Mouse (Mus musculus) cerebellum, postnatal 4 days (tissue): Measurements from ENCODE around the gene Olfr918.

ENCODE experiments used
- DNase-seq, 2 experiments: peaks; one replicate each; pipeline ENCODE4 v3.0.0; 2022; ENCODE audit warnings: low spot score in 2 of 2, mixed read lengths in 1 of 2

Olfr918 gene

DNA sequence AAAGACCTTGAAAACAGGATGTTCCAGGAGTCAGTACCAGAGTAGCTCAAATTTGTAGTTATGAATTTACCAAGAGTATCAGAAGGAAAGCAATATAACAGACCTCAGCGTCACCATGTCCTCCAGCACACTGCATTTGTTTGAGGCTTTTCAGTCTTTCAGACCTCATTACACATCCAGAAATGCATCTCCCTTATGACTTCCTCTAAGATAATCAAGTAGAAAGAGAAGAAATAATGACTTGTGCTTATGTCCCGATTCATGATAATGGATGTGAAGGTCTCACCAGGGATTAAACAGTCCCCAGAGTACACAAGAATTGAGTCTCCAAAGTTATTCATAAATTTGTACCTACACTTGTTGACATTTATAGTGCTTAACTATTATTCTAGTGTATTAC, at the start of gene Olfr918:
TSS of gene Olfr918 (minus strand) at position 101 of the 400 bp plus-strand sequence.
- DNase-seq: no peak

DNA sequence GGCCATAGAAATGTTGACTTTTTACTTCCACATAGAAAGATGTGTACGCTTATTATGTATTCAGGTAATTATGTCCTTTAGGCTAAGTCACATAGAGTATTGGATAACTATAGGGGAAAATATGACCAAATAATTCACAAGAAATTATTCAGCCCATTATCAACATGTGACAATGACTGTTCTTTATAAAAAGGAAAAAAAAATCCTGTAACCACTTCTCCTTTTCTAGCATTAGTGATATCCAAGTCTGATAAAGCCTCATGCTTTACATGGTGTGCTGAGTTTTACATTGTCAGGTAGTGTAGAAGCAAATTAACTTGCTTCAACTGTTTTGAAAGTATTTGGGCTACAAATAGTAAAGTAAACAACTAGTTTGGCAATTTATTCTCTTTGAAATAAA, 49.6 kb upstream of the Olfr918 start:
- no peak for DNase-seq

DNA sequence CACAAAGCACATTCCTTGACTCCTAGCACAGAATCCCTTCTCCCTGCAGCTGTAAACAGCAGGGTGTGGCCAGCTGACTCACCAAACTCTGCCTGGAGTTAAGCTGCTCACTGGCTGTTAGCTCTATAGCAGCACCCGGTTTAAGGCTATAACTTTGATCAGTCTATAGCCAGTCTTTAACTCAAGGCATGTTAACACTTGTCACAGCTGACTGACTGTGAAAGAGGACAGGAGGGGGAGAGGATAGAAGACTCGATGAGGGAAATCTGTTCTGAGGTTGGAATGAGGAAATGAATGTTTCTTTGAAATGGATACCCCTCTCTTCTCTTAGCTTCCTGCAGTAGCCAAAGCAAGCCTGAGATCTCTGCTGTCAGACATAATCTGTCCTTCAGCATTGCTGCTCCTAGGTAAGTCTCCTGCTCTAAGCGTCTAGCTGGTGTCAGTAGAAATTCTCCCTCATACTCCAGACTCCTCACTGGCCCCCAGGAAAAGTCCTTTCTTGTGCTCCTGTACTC, 44.6 kb upstream of the Olfr918 start:
- DNase-seq: no peak

DNA sequence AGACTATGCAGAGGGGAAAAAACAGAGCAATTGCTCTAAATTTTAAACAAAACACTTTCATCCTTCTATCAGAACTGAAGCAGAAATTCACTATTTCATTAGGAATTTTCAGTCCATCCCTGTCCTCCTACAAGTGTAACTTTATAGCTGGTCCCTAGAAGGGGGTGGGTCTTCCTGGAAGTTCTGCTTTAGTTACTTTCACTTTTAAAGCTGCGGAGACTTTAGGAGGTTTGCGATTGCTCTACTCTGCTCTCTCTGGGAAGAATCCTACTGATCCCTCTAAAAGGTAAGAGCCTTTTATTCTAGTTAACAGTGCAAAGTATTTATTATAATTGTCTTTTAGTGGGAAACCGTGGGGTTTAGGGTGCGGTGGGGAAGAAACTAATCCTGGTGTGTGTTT, 43.7 kb upstream of the Olfr918 start, which contains the start of gene Vwa5a:
TSS of gene Vwa5a (plus strand) at position 167 of the 400 bp plus-strand sequence.
- no peak for DNase-seq

DNA sequence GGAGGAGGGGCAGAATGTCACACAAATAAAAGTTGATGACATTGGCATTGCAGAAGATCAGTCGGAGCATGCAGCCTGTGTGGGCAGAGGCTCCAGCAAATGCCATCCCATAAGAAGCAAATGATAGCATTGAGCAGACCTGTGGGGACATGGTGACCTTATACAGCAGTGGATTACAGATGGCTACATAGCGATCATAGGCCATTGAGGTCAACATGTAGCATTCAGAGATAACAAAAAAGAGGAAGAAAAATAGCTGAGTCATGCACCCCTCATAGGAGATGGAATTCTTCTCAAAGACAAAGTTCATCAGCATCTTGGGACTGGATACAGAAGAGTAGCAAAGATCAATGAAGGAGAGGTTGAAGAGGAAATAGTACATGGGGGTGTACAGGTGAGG, 1.5 kb downstream of the Olfr918 start:
- DNase-seq: no peak

DNA sequence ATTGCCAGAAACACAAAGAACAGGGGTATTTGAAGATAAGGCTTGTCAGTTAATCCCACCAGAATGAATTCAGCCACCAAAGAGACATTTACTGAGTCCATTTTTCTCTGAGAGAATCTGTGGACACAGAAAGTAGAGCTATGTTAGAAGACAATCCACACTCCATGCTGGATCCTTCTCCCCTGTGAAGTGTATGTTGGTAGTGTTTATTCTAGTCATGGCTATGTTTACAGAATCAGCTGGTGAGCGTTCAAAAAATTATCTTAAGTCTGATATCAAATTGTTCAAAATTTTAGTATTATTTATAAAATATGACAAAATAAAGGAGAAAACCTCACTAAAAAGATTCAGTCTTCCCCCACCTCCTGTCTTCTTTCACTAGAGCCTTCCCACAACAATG, 8.7 kb downstream of the Olfr918 start, which contains the start of gene Olfr917:
TSS of gene Olfr917 (minus strand) at position 101 of the 400 bp plus-strand sequence.
- no peak for DNase-seq

DNA sequence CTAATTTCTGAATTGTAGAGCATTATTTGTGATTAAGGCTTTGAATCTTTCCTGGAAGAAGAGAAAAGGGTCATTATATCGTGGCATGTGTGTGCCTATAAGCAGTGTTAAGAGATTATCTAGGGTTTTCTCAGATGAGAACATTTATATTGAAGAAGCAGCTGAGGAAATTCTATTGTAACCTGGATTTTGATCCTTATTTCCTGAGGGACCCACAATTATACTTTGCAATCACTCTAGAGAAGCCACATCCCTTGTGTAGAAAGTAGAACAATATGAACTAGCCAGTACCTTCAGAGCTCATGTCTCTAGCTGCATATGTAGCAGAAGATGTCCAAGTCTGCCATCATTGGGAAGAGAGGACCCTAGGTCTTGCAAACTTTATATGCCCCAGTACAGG, 14.6 kb downstream of the Olfr918 start, which contains the start of gene Olfr916:
TSS of gene Olfr916 (minus strand) at position 101 of the 400 bp plus-strand sequence.
- DNase-seq: no peak

DNA sequence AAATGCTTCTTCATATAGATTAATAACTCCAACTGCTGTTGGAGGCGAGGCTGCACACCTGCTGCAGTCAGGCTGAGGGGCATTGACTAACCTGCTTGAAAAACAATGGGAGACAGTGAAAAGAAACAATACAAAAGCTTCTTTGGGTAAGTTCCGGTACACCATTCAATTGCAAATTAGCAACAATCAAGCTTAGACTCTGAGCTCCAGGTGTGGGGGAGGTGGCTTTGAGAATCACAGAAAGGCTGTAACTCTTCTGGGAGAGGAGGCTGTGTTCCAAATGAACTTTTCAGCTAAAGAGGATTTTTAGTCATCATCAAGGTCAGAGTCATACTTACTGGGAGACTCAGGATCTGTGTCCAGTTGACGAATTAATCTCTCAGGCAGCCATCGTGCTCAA, 42.0 kb downstream of the Olfr918 start:
- DNase-seq: no peak
